Mouse (Mus musculus) liver, adult 2 months (tissue): ENCODE measurements around the gene Tnik.

ENCODE experiments used
- CTCF ChIP-seq: fragments of 200-500 bp; IDR thresholded peaks from 2 replicates; pipeline ENCODE4 v1.5.1; 2011; ENCODE audit warnings: low read depth, low read length, control low read depth
- POLR2A ChIP-seq: fragments of 200-500 bp; IDR thresholded peaks from 2 replicates; pipeline ENCODE4 v1.6.1; 2011; ENCODE audit warnings: low read length, control low read depth; ENCODE audit not compliant: insufficient read depth; ENCODE audit errors: extremely low read depth

- TF ChIP-seq CTCF, result no peak
- no peak for TF ChIP-seq POLR2A
These were observed 418.9 kb downstream of the Tnik start for GRCm38 (mm10) chr3:28681866-28682265.
